Mouse (Mus musculus): Measurements from ENCODE around the gene Cdyl2. TPM values are rescaled to one million over a fixed set of nuclear protein-coding genes. Genes with fewer than 3 reads are reported as not detected.

Cdyl2 gene
- polyA plus RNA-seq, 1 experiment from 2014 or later = 8.8 TPM

- Histone ChIP-seq H3K4me2 (ENCODE audit: low read length) (no peak overlapping the region), H3K9me3 (replicated peaks; ENCODE audit: low read length) (no peaks in the 10 kb centered on the region), H3K36me3 (ENCODE audit: insufficient read depth, low read length) (no peaks in the 10 kb centered on the region), H3K27ac (no peak overlapping the region), H3K4me1 (replicated peaks; ENCODE audit: insufficient read depth, low read length) (no peaks in the 10 kb centered on the region), H3K9ac (ENCODE audit: low read depth, low read length) (no peak overlapping the region), H3K4me3 (replicated peaks; ENCODE audit: low read depth, low read length) (no peak overlapping the region), H3K27me3 (ENCODE audit: insufficient read depth, low read length) (no peaks in the 10 kb centered on the region)
- peak; percentile 38 for TF ChIP-seq CTCF (IDR thresholded peaks at IDR 0.05; ENCODE audit: low read depth)
- DNase-seq (ENCODE audit: low spot score) (no peak), ATAC-seq (replicated peaks; ENCODE audit: low FRiP score, low read depth) (no peak)
- WGBS = 79% methylated on average over 6 of the region's 6 CpGs
These were observed 199.7 kb downstream of the Cdyl2 start for GRCm38 (mm10) chr8:116533081-116533480.

GRCm38 (mm10) chr8:116528736-116529135 is 204.1 kb downstream of the Cdyl2 start:
- Histone ChIP-seq H3K9ac (ENCODE audit: low read depth, low read length) (no peak overlapping the region), H3K4me2 (ENCODE audit: low read length) (no peak overlapping the region), H3K27me3 (ENCODE audit: insufficient read depth, low read length) (no peaks in the 10 kb centered on the region), H3K4me1 (replicated peaks; ENCODE audit: insufficient read depth, low read length) (no peaks in the 10 kb centered on the region), H3K4me3 (replicated peaks; ENCODE audit: low read depth, low read length) (no peak overlapping the region), H3K27ac (no peak overlapping the region), H3K36me3 (ENCODE audit: insufficient read depth, low read length) (no peaks in the 10 kb centered on the region), H3K9me3 (replicated peaks; ENCODE audit: low read length) (no peaks in the 10 kb centered on the region)
- no peak for TF ChIP-seq CTCF (IDR thresholded peaks at IDR 0.05; ENCODE audit: low read depth)
- 73% methylated on average over 7 of the region's 7 CpGs for WGBS
- no peak for DNase-seq (ENCODE audit: low spot score)
- ATAC-seq (replicated peaks; ENCODE audit: low FRiP score, low read depth) = no peak

- ATAC-seq (replicated peaks; ENCODE audit: low FRiP score, low read depth) (no peak), DNase-seq (ENCODE audit: low spot score) (no peak)
- Histone ChIP-seq H3K4me2 (ENCODE audit: low read length) (no peak overlapping the region), H3K27me3 (ENCODE audit: insufficient read depth, low read length) (no peaks in the 10 kb centered on the region), H3K36me3 (ENCODE audit: insufficient read depth, low read length) (no peaks in the 10 kb centered on the region), H3K9ac (ENCODE audit: low read depth, low read length) (no peak overlapping the region), H3K9me3 (replicated peaks; ENCODE audit: low read length) (no peaks in the 10 kb centered on the region), H3K4me3 (replicated peaks; ENCODE audit: low read depth, low read length) (no peak overlapping the region), H3K4me1 (replicated peaks; ENCODE audit: insufficient read depth, low read length) (no peaks in the 10 kb centered on the region), H3K27ac (no peak overlapping the region)
- no peak for TF ChIP-seq CTCF (IDR thresholded peaks at IDR 0.05; ENCODE audit: low read depth)
- WGBS = 85% methylated on average over 7 of the region's 7 CpGs
These were observed 207.9 kb downstream of the Cdyl2 start for GRCm38 (mm10) chr8:116524915-116525314.

Other genes with a start within 250 kb of the Cdyl2 start
- gene Dynlrb2, start 228.0 kb downstream of the Cdyl2 start, polyA plus RNA-seq (2015; fragmentation: Nextera tagmentation; extraction: Ambion mirVana) = 0.98 and 2.0 TPM in 2 replicates
- gene Cmc2, start 188.5 kb upstream of the Cdyl2 start, polyA plus RNA-seq (2015; fragmentation: Nextera tagmentation; extraction: Ambion mirVana) = 97.8 and 100 TPM in 2 replicates
- gene Cenpn, start 188.7 kb upstream of the Cdyl2 start, polyA plus RNA-seq (2015; fragmentation: Nextera tagmentation; extraction: Ambion mirVana) = 18.7 and 21.8 TPM in 2 replicates
- 9.7 and 10.3 TPM in 2 replicates for gene Atmin, start 210.4 kb upstream of the Cdyl2 start, polyA plus RNA-seq (2015; fragmentation: Nextera tagmentation; extraction: Ambion mirVana)
- 1.4 and 1.6 TPM in 2 replicates for gene 1700030J22Rik, start 246.0 kb upstream of the Cdyl2 start, polyA plus RNA-seq (2015; fragmentation: Nextera tagmentation; extraction: Ambion mirVana)